Mouse (Mus musculus) C2C12 (cell line): ENCODE data around the gene Slc2a5.

Experiments
- CEBPB ChIP-seq: IDR thresholded peaks from one replicate; pipeline ENCODE4 v1.6.1; 2011; ENCODE audit warnings: low read depth, mild to moderate bottlenecking, control low read depth, moderate library complexity
- CTCF ChIP-seq: IDR thresholded peaks from one replicate; pipeline ENCODE4 v1.5.1; 2011; ENCODE audit not compliant: control insufficient read depth, insufficient read depth, insufficient read length
- FOSL1 ChIP-seq: IDR thresholded peaks from one replicate; pipeline ENCODE4 v1.8.0; 2011; ENCODE audit warnings: mild to moderate bottlenecking, low read length; ENCODE audit not compliant: poor library complexity, insufficient read depth, severe bottlenecking
- MAX ChIP-seq: IDR thresholded peaks from one replicate; pipeline ENCODE4 v1.6.1; 2011; ENCODE audit warnings: mild to moderate bottlenecking, control low read depth
- MYOD1 ChIP-seq: IDR thresholded peaks from one replicate; pipeline ENCODE4 v1.6.1; 2011; ENCODE audit warnings: low read depth; ENCODE audit not compliant: control insufficient read depth, insufficient read length
- USF1 ChIP-seq: IDR thresholded peaks from one replicate; pipeline ENCODE4 v1.6.1; 2011; ENCODE audit warnings: low read depth, mild to moderate bottlenecking, control low read depth, moderate library complexity

DNA sequence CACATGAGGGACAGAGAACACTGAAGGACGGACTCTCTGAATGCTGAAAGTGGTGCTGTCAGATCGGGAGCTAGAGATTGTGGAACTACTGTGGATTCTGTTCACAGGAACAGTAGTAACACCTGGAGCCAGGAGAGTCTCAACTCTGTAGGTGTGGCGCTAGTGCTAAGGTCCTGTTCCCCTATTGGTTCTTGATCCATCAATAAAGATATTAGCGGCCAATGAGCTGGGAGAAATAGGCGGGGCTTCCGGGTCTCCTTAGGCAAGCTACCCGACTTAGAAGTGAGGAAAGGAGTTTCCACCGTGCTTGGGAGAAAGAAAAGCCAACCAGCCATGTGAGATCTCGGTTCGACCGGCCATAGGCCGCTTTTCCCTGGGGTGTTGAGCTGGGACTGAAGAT lies 25.2 kb downstream of the Slc2a5 start:
- no peak for TF ChIP-seq CTCF
- no peak for TF ChIP-seq MAX
- no peak for TF ChIP-seq CEBPB
- no peak for TF ChIP-seq USF1
- no peak for TF ChIP-seq MYOD1
- TF ChIP-seq FOSL1: no peak
